Mouse (Mus musculus) heart, adult 2 months (tissue): Measurements from ENCODE around the gene Ano10.

Experiments used
- CTCF ChIP-seq: fragments of 200-600 bp; IDR thresholded peaks from 2 replicates; pipeline ENCODE4 v1.8.1; 2022; ENCODE audit warnings: antibody characterized with exemption, mild to moderate bottlenecking, moderate library complexity
- POLR2A ChIP-seq: fragments of 200-500 bp; IDR thresholded peaks from 2 replicates; pipeline ENCODE4 v1.6.1; 2011; ENCODE audit warnings: mild to moderate bottlenecking, low read depth, low read length, control low read depth; ENCODE audit not compliant: insufficient read depth

DNA sequence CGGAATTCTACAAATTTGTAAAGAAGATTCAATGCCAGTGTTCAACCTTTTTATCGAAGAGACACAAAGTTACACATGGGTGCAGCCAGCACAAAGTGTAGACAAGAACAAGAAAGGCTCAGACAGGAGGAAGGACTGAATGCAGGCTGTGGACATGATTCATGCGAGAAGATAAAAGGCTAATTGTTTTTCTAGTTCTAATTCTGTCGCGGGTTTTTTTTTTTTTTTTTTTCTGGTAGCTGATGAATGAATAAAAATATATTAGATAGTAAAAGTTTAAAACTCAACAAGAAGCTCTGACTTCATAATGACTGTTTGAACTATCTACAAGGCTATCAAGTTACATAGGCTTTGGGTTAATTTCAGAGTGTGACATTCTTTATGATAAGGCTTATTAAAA is 45.7 kb upstream of the Ano10 start:
- TF ChIP-seq CTCF = no peak
- TF ChIP-seq POLR2A = no peak
